Mouse (Mus musculus) retina, postnatal 1 day (tissue): ENCODE measurements around the gene Gm21828.
"Not testable (repeated sequence)": the region's sequence is repeated elsewhere in the genome, so short reads cannot be mapped to it uniquely, and the experiment has no call there.

Experiments
- DNase-seq: peaks from one replicate; pipeline ENCODE4 v3.0.0-alpha.2; 2012

Gm21828 gene

GRCm38 (mm10) chrY:13223828-13224227 lies at the start of gene Gm21828:
Gene Gm21828, minus strand, starts transcription at chrY:13223928.
- DNase-seq: not testable (repeated sequence)

- DNase-seq: not testable (repeated sequence)
Observed at GRCm38 (mm10) chrY:13252091-13252490, 28.4 kb upstream of the Gm21828 start, which contains the start of the genes Gm21440 and Gm21454. Gene Gm21440, plus strand, starts transcription at chrY:13252391. Gene Gm21454, plus strand, starts transcription at chrY:13252442.
